Mouse (Mus musculus) heart, adult 11 months (tissue): ENCODE data around the gene Ppm1g.
A peak's percentile ranks its signal among the peaks of the same experiment; 100 is the strongest.

Source experiments
- DNase-seq: peaks from one replicate; pipeline ENCODE4 v3.0.0; 2022

The Ppm1g gene

DNA sequence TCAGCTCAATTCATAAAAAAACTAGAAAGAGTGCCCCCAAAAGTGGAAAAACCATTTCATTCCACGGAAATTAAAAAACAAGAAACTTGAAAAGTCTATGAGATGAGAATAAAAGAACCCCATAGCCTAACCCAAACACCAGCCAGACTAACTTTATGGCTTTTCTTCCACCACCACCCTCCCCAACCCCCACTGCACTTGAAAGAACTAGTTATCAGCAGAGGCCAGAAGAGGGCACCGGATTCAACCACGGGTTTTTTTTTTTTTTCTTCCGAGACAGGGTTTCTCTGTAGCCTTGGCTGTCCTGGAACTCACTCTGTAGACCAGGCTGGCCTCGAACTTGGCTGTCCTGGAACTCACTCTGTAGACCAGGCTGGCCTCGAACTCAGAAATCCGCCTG is 2.2 kb downstream of the Ppm1g start:
- DNase-seq = peak; percentile 87

DNA sequence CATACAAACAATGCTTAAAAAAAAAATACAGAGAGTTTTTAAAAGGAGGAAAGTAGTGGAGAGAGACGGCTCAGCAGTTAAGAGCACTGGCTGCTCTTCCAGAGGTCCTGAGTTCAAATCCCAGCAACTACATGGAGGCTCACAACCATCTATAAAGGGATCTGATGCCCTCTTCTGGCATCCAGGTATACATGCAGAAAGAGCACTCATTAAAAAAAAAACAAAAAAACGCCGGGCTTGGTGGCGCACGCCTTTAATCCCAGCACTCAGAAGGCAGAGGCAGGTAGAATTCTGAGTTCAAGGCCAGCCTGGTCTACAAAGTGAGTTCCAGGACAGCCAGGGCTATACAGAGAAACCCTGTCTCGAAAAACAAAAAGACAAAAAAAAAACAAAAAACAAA is 3.9 kb downstream of the Ppm1g start:
- peak; percentile 46 for DNase-seq

DNA sequence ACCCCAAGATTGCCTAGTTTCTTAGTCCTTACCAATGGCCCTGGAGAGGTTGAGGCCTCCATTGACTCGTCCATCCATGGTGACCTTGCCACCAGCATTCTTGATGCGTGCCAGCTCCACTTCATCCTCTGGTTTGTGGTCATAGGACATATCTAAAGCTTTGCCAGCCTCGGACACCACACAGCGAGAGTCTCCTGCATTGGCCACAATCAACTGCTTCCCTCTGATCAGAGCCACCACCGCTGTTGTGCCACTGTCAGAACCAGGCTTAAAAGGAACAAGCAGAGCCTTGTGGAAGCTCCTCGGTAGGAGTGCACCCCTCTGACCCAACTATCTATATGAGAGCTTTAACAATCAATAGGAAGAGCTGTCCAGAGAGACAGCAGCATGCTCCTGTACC is 16.1 kb downstream of the Ppm1g start:
- peak; percentile 91 for DNase-seq

DNA sequence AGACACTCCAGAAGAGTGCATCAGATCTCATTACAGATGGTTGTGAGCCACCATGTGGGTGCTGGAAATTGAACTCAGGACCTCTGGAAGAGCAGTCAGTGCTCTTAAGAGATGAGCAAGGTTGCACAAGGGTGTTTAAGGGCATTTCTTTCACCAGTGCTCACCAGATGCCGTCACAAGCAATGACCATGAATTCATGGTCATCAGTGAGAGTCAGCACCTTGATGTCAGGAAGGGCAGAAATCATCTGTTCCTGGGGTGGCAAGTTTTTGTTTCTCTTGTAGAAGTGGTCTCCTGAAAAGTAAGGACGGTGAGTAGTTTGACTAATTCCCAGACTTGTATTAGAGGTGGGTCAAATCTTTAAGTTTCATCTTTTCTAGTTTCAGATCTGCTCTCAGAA is 16.6 kb downstream of the Ppm1g start:
- DNase-seq = peak; percentile 88

DNA sequence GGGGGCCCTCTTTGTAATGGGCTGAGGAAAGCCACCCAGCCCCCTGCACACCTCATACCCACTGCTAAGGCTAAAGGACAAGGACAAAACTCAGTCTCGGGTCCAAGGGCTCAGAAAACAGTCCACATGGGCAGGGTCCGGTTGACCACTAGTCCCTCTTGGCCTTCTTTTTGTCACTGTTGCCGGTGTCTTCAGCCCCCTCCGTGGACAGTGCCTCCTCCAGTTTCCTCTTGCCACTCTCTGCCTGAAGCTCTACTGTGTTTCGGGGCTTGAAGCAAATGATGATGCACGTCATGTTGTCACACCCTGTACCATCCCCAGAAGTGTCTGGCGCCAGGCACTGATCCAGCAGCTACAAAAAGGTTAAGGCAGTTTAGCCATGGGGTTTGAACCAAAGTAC is 17.6 kb downstream of the Ppm1g start:
- DNase-seq = peak; percentile 92

DNA sequence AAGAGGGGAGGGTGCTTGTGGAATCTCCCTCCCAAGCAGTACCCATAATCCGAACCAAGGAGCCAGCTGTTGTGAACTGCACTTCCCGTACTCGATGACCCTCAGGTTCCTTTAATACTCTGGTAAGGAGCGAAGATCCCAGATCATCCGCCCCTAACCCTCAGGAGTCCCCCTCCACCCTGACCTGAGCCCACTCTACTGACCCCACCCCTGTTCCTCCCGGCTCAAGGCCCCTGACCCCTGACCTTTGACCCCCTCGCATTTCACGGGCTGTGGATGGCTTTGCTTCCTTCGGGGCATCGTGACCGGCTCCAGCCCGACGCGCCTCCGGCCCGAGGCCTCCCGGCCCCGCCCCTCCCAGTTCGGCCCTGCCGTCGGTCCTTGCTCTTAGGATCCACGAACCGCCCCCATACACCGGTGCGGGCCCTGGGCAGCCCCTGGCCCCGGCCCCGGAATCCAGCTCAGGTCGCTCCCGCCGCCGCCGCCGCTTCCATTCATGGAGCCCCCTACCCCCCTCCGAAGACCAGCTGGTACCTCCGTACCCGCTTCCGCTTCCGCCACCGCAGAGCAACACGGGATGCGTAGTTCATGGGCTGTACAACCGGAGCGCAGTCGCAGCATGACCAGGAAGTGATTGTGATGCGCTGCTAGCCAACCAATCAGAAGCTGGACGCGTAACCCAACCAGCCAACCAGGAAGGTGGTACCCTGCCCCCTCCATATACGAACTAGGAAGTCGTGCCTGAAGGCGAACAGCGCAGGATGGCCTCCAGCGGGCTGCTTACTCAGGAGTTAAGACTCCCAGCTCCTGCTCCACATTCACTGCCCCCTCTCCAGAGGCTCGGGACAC is 18.5 kb downstream of the Ppm1g start, which contains the start of gene Zfp513:
Gene Zfp513, minus strand, starts transcription at position 562 of the 849 bp plus-strand sequence.
- peak; percentile 100 for DNase-seq

DNA sequence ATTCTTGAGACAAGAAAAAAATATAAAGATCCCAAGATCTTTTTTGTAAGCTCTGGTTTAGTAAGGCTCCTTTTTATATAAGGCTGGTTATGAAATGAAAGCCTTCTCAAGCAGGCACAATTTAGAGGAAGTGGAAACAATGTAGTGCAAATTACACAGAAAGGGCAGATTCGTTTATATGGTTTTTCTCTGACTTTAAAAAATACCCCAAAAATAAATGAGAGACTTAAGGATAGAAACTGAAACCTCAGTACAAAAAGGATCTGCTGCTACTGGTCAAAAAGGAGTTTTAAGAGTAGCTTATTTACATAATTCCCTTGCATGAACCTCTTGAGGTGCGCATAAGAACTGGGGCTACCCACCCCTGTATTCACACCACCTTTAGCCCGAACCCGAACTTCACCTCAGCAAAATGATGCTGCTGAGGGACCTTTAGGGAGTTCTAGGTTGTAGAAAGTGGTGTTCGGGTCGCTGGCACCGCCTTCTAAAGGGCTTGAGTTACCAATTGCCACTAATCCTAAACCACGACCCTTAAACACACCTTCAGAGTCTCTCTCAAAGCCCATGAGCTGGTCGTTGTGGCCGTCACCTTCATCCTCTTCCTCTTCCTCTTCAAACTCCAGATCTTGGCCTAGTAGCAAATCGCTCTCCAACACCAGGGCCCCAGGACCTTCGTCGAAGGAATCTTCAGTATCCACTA is 19.3 kb downstream of the Ppm1g start:
- no peak for DNase-seq

DNA sequence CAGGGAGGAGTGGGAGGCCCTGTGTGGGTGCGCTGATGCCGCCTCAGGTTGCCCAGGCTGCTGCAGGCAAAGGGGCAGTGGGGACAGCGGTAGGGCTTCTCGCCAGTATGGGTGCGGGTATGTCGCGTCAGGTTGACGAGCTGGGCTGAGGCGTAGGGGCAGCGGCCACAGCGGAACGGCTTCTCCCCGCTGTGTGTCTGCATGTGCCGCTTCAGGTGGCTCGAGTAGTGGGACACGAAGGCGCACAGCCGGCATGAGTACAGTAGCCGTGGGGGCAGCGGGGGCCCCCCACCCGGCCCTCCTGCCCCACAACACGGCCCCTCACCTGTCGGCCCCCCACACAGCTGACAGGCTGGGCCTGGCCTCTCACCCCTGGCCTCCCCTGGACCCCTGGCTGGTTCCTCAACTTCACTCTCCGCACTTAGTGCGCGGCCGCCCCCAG is 20.1 kb downstream of the Ppm1g start:
- peak; percentile 96 for DNase-seq

DNA sequence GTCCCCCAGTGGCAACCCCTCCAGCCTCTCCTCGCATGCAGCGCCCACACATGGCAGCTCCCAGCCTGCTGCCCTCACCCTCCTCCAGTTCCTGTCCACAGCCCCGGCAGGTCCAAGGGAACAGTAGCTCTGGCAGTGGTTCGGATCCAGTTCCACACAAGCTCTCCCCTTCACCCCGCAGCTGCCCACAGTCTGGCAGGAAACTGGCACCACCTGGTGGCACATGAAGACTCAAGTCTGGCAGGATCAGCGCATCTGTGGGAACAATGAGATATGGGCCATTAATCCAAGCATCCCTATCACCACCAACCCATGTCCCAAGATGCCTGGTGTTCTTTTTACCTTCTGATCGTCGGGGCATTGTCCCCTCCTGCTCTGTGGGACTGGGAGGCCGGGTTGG is 20.6 kb downstream of the Ppm1g start:
- DNase-seq = peak; percentile 95

DNA sequence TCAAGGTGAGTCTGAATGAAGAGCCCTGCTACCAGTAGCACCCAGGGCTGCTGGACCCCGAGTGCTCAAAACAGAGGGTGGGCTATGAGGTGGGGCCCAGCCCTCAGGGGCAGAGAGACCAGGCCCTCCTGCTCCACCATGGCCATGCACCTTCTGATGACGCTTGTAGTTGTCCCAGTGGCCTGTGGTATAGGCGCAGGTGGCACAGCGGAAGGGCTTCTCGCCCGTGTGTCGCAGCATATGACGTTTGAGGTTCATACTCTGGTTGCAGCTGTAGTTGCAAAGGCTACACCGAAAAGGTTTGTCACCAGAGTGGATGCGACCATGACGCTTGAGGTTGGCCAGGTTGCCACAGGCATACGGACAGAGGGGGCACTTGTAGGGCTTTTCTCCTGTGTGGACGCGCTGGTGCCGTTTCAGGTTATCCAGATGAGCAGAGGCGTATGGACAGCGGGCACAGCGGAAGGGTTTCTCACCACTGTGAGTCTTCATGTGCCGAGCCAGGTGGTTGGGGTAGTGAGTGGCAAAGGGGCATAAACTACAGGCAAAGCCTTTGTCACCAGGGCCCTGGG is 21.1 kb downstream of the Ppm1g start:
- DNase-seq = peak; percentile 91

DNA sequence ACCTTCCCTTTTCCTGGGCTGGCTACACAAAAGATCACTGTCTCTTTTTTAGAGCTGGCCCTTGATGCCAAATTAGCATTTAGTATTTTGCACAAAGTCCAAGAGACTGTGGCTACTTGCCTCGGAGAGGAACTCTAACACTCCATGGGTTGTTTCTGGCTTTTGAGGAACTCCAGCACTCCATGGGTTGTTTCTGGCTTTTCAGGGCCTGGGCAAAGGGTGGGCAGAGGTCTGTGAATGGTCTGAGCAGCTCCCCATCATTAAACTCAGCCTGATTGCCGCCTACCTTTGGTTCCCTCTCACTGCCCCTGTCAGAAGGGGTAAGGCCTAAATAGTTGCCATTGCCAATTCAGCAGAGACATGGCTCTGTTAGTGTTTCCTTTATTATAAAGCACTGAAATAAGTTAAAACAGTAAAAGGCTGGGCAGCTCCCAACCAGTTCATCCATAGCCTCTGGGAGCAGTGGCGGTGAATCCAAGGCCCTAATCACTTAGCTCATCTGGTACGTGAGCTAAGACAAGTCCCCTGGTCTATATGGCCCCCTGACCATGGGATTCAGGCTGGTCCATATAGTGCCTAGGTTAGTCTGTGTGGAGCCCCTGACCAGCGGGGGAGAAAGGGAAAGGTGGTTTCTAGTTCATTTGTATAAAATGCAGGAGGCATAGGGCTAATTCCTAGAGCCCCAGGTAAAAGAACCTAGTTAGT is 21.7 kb downstream of the Ppm1g start:
- DNase-seq = peak; percentile 90

DNA sequence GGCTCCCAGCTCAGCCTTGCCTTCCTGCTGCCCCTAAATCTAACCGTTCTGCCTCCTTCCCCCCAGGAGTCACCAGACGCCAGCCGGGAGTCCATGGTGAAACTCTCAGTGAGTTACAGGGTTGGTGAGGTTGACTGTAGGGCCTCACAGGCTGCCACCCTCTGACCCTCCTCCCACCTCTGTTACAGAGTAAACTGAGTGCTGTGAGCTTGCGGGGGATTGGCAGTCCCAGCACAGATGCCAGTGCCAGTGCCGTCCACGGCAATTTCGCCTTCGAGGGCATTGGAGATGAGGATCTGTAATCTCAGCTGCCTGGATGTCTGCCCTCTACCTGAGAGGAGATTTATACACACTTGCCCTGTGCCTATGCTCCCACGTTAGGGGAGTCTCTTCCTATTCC is 22.3 kb downstream of the Ppm1g start:
- DNase-seq = peak; percentile 90

DNA sequence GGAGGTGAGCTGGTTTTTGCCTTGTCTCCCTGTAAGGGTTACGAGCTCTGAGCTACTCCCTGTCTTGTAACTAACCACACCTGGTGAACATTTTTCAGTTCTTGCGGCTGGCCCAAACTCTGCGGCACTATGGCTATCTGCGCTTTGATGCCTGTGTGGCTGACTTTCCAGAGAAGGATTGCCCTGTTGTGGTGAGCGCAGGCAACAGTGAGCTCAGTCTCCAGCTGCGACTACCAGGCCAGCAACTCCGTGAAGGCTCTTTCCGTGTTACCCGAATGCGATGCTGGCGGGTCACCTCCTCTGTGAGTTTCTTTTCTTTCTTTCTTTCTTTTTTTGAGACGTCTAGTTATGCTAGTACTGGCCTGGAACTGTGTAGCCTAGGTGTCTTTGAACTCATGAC is 23.4 kb downstream of the Ppm1g start:
- DNase-seq = peak; percentile 85

DNA sequence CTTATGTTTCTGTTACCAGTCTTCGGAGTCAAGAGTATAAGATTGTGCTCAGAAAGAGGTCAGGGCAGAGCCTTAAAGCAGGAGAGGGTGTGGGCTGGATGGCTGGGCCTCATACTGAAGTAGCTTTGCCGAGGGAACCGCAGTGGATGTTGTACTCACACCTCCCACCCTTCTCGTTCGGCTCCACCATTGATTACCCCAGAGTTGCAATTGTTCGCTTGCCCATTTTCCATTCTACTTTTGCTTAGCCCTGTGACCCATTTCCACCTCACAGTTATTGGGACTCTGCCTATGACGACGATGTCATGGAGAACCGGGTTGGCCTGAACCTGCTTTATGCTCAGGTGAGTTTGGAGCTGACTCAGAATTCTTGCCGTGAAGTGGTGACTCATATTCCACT is 24.3 kb downstream of the Ppm1g start:
- peak; percentile 85 for DNase-seq

DNA sequence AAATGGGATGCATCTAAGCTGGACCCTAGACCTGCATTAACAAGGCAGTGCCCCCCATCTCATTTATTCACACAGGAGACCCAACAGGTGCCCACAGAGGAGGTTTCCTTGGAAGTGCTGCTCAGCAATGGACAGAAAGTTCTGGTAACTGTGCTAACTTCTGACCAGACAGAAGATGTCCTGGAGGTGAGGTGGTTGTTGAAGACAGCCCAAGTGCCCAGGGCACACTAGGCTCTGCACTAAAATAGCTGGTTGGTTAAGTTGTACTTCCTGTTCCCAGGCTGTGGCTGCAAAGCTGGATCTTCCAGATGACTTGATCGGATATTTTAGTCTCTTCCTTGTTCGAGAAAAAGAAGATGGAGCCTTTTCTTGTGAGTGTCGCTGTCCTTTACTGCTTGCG is 24.8 kb downstream of the Ppm1g start:
- DNase-seq = peak; percentile 90

DNA sequence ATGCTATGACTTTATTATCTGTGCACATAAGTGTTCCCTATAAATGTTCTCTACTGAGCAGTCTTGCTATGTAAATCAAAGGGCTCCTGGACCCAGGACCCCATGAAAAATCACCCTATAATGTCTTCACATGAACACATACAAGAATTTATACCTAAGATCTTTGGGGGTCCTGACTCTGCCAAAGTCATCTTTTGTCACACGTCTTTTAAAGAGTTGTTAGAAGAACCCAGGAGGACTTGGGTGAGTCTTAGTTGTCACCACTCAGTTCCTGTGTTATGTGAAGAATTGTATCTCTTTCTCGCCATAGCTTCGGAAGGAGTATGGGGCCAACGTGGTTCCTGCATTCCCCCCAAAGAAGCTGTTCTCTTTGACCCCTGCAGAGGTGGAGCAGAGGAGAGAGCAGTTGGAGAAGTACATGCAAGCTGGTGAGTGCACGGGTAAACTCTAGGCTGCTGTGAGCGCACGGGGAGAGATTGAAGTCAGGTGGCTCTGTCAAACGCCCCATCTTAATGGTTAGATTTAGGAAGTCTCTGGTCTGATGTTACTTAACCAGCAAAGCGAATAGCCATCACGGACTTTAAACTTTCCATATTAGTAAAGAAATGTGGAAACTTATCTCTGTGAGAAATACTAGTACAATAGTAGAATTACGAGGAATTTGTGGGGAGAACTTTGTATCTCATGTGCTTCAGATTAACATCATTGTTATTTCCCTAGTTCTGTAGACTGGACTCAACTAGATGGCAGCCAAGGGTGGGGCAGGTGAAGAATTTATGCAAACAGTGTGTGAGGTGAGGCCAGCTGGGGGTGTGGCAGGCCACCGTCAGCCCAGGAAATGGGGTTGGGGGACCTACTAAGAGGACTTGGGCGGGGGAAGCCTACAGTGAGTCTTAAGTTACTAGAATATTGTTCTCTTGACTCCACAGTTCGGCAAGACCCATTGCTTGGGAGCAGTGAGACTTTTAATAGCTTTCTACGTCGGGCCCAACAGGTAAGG is 25.7 kb downstream of the Ppm1g start:
- DNase-seq = peak; percentile 87

DNA sequence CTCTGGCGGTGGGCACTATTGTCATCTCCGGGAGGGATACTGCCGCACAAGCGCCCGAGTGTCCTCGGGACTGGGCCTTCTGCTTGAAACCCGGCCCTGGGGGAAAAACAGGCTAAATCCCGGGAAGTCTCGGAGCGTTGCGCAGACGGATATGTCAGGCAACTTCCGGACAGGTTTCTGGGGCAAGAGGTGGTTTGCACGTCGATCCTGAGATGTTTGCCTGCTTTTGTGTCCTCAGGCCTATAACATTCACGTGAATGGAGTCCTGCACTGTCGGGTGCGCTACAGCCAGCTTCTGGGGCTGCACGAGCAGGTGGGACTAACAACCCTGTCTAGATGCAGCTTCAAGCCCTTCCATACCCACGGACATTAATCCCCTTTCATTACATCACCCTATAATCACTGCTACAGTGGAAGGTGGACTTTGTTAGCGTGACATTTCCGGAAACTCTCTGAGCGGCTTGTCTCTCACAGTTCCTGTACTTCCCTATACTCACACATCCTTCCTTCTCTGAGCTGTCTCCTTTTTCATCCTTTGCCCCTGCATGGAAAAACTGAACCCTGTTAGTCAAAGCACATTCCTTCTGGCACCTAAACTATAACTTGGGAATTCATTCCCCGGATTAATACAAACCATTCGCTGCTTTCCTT is 26.7 kb downstream of the Ppm1g start:
- no peak for DNase-seq

DNA sequence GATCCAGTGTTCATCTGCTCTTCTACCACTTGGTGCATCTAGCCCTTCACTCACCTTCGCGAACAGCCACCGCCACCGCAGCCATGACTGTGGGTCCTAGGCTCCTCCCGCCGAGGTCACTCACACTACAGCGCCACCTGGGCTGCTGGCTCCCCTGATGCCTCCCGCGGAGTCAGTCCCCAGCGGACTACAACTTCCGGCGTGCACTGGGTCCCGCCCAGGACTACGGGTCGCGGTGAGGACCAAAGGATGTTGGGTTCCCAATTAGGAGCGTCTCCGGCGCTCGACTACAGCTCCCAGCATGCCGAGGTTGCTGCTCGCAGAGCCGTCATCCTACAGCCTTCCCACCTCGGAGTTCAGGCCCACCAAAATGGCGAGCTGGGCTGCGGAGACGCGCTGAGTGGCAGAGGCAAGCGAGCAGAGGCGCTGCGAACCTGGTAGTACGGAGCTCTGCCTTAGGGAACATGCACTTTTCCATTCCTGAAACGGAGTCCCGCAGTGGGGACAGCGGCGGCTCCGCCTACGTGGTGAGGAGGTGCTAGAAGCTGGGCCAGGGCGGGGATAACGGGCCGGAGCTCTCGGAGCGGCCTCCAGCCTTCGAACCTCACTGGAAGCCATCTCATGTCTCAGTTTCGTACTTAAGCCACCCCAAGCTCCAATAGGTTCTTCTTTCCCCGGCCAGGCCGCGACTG is 27.4 kb downstream of the Ppm1g start, which contains the start of the genes Snx17 and Eif2b4:
Gene Snx17, plus strand, starts transcription at position 289 of the 692 bp plus-strand sequence.
Gene Eif2b4, minus strand, starts transcription at position 492 of the 692 bp plus-strand sequence.
- DNase-seq = peak; percentile 100

DNA sequence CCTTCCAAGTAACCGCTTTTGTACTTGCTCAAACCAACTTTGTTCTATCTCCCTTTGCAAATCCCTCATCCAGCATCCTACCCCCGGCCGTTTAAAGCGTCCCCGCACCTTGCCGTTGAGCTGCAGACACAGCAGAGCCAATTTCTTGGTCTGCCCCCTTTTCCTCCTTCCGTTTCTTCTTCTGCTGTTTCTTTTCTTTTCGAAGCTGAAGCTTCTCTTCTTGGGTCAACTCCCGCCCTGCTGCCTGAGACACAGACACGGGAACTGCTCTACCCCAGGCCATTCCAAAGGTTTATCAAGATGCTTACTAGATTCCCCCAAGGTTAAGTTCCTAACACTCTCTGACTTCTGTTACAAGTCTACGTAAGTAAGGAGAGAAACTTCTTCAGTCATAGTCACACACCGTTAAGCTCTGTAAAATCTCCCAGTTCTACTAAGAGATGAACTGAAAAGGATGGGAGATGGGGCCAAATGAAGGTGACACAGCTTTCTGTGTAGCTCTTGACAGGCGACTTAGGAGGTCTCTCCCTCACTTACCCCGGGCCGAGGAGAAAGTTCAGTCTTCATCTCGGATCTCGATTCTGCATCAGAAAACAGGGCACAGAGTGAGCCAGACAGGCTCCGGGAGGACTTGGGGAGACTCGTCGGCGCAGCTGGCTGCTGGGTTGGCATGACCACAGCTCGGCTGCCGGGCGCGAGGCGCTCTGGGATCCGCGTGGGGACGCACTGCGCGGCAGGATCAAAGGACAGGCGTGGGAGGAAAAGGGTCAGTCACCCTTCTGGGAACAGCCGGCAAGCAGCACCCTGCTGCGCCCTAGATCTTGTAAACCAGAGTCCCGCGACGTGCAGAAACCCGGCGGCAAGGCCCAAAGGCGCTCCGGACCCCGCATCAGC is 28.2 kb downstream of the Ppm1g start:
- peak; percentile 67 for DNase-seq
